Mouse (Mus musculus): ENCODE results near the gene Disp3. TPM values are rescaled to one million over a fixed set of nuclear protein-coding genes. Genes with fewer than 3 reads are reported as not detected.

Gene Disp3
- polyA plus RNA-seq (2015; fragmentation: Nextera tagmentation; extraction: Ambion mirVana): 0.03 TPM in 1 of 2 replicates, not detected in the other

DNA sequence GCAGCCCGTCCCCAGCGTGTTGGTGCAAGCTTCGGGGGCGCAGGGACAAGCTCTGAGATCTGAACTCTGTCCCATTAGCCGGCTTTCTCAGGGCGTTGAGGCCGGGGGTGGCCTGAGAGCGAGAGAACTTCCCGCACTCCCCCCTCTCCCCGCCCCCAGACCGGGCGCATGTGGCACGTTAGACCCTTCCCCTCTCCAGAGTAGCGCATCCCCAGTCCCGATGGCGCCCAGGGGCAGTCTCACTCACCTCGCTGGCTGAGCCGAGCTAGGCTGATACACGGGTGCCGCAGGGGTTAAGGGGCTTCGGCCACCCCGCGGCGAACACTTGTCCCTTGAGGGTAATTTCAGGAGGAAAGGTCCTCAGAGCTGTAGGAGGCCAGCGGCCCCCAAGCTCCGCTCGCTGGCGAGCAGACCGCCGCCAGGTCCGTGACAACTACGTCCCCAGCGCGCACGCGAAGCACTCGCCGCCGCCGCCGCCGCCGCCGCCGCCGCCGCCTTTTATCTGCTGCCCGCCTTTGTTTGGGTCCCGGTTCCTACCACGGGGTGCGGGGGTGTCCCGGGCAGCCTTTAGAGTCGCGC lies at the start of gene Disp3:
TSS of gene Disp3 (minus strand) at position 490 of the 579 bp plus-strand sequence.
- WGBS: under 1% methylated on average over 53 of the region's 54 CpGs
- H3K27ac ChIP-seq (ENCODE audit: low read length): no peak within 1 kb of the TSS
- H3K4me1 ChIP-seq (ENCODE audit: control insufficient read depth, insufficient read depth, low read length): no peaks in the 10 kb centered on the region
- ATAC-seq (replicated peaks; ENCODE audit: extremely low read depth, insufficient read depth, low FRiP score): no peak
- H3K9ac ChIP-seq (ENCODE audit: low read length): no peak within 1 kb of the TSS
- peak within 1 kb of the TSS; percentile 38 for H3K4me3 ChIP-seq (ENCODE audit: low read length)
- peak within 1 kb of the TSS; percentile 56 for H3K4me2 ChIP-seq (ENCODE audit: low read depth, low read length)
- no peaks in the 10 kb centered on the region for H3K9me3 ChIP-seq (replicated peaks; ENCODE audit: control insufficient read depth, low read length)
- no peaks in the 10 kb centered on the region for H3K36me3 ChIP-seq (ENCODE audit: control insufficient read depth, insufficient read depth)
- peaks cover 41% of the 10 kb centered on the region for H3K27me3 ChIP-seq (ENCODE audit: control insufficient read depth, insufficient read depth, low read length)

DNA sequence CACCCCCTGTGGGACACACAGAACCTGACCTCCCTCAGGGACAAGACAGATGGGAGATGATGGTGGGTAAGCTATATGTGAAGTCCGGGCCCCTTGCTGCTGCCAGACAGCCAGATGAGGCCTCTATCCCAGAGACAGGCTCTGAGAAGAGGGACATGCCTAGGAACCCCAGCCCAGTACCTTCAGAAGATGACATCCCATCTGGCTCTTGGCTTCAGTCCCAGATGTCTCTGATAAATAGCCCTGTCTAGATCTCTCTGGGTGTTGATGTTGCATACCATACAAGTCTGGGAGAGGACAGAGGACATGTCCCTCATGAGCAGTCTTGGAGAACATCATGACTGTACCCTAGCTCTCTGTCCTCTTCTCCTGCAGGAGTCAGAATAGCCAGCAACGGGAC lies 42.5 kb upstream of the Disp3 start:
- Histone ChIP-seq H3K4me2 (ENCODE audit: low read depth, low read length) (no peak overlapping the region), H3K27me3 (ENCODE audit: control insufficient read depth, insufficient read depth, low read length) (no peaks in the 10 kb centered on the region), H3K36me3 (ENCODE audit: control insufficient read depth, insufficient read depth) (no peaks in the 10 kb centered on the region), H3K27ac (ENCODE audit: low read length) (no peak overlapping the region), H3K9ac (ENCODE audit: low read length) (no peak overlapping the region), H3K9me3 (replicated peaks; ENCODE audit: control insufficient read depth, low read length) (peaks cover 3% of the 10 kb centered on the region; the same call in 1 of the 2 replicates), H3K4me1 (ENCODE audit: control insufficient read depth, insufficient read depth, low read length) (no peaks in the 10 kb centered on the region), H3K4me3 (ENCODE audit: low read length) (no peak overlapping the region)
- no peak for ATAC-seq (replicated peaks; ENCODE audit: extremely low read depth, insufficient read depth, low FRiP score)
- 77% methylated on average over 2 of the region's 2 CpGs for WGBS

DNA sequence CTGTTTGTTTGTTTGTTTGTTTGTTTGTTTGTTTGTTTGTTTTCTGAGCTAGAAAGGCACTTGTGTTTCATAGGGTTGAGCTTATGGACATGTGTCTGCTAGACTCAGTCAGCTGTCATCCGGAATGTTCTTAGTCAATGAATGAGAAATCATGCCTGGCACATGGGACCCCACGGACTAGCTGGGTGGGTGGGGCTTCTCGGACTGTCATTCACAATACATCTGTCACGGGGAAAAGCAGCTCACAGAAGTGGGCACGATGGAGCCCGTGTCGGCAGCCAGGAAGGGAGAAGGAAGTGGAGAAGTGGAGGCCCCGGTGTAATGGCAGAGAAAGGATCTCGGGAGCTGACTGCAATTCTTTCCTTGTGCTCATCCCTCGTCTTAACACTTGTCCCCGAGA lies 41.7 kb upstream of the Disp3 start:
- H3K9me3 ChIP-seq (replicated peaks; ENCODE audit: control insufficient read depth, low read length): peaks cover 3% of the 10 kb centered on the region; the same call in 1 of the 2 replicates
- ATAC-seq (replicated peaks; ENCODE audit: extremely low read depth, insufficient read depth, low FRiP score): no peak
- H3K36me3 ChIP-seq (ENCODE audit: control insufficient read depth, insufficient read depth): no peaks in the 10 kb centered on the region
- WGBS: 43% methylated on average over 11 of the region's 11 CpGs
- H3K4me3 ChIP-seq (ENCODE audit: low read length): no peak overlapping the region
- no peaks in the 10 kb centered on the region for H3K27me3 ChIP-seq (ENCODE audit: control insufficient read depth, insufficient read depth, low read length)
- no peak overlapping the region for H3K4me2 ChIP-seq (ENCODE audit: low read depth, low read length)
- H3K9ac ChIP-seq (ENCODE audit: low read length): no peak overlapping the region
- H3K27ac ChIP-seq (ENCODE audit: low read length): no peak overlapping the region
- H3K4me1 ChIP-seq (ENCODE audit: control insufficient read depth, insufficient read depth, low read length): no peaks in the 10 kb centered on the region

DNA sequence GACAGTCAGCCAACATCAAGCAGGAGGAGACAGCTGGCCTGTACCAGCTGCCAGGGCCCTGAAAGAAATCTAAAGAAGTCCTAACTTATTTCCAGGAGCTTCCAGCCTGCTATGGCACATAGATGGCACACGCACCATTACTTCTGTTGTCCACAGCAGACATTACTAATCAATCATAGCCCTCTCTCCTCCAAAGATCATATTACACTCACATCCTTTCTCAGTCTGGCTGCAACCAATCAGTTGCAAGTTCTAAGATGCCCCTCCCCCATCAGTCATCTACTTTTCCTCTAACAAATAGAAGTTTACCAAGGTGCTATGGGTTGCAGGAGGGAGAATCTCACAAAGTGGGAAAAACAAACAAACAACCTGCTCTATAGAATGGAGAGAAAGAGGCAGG lies 40.5 kb upstream of the Disp3 start:
- no peak for ATAC-seq (replicated peaks; ENCODE audit: extremely low read depth, insufficient read depth, low FRiP score)
- H3K4me1 ChIP-seq (ENCODE audit: control insufficient read depth, insufficient read depth, low read length): no peaks in the 10 kb centered on the region
- no peak overlapping the region for H3K27ac ChIP-seq (ENCODE audit: low read length)
- H3K9me3 ChIP-seq (replicated peaks; ENCODE audit: control insufficient read depth, low read length): peaks cover 3% of the 10 kb centered on the region; the same call in 1 of the 2 replicates
- no peaks in the 10 kb centered on the region for H3K36me3 ChIP-seq (ENCODE audit: control insufficient read depth, insufficient read depth)
- H3K9ac ChIP-seq (ENCODE audit: low read length): no peak overlapping the region
- H3K4me2 ChIP-seq (ENCODE audit: low read depth, low read length): no peak overlapping the region
- WGBS: 67% methylated on average over 1 of the region's 1 CpGs
- H3K27me3 ChIP-seq (ENCODE audit: control insufficient read depth, insufficient read depth, low read length): no peaks in the 10 kb centered on the region
- H3K4me3 ChIP-seq (ENCODE audit: low read length): no peak overlapping the region

DNA sequence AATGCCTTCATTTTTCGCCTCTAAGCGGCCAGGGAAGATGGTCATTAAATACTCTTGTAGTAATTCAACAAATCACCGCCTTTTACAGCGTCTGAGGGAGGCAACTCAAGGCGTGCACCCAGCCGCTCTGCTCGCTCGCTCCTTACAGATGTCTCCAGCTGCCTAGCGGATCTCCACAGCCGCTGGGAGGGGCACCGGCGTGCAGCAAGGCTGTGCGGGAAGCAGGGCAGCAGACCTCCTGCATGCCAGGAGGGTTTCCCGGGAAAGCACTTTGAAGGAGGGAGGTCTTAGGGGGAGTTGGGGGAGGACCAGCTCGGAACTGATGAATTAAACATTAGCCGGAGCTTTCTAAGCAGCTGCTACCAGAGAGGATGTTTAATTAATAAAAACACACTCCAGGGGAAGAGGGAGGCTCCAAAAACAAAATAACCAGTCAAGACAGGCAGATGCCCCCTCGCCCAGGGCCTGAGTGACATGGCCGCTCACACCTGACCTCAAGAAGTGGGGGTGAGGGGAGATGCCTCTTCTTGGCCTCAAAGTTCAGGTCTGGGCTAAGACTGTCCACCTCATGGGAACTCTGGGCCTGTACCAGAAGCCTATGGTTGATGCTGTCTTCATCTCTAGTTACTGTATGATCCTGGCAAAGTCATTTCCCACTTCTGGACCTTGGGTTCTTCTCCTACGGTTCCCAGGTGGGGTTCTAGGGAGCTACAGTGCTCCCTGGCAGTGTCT lies 39.7 kb upstream of the Disp3 start:
- no peak overlapping the region for H3K4me3 ChIP-seq (ENCODE audit: low read length)
- peaks cover 3% of the 10 kb centered on the region; the same call in 1 of the 2 replicates for H3K9me3 ChIP-seq (replicated peaks; ENCODE audit: control insufficient read depth, low read length)
- ATAC-seq (replicated peaks; ENCODE audit: extremely low read depth, insufficient read depth, low FRiP score): no peak
- 16% methylated on average over 19 of the region's 19 CpGs for WGBS
- H3K36me3 ChIP-seq (ENCODE audit: control insufficient read depth, insufficient read depth): no peaks in the 10 kb centered on the region
- H3K27ac ChIP-seq (ENCODE audit: low read length): no peak overlapping the region
- H3K27me3 ChIP-seq (ENCODE audit: control insufficient read depth, insufficient read depth, low read length): peaks cover under 1% of the 10 kb centered on the region; the same call in 1 of the 2 replicates
- H3K4me1 ChIP-seq (ENCODE audit: control insufficient read depth, insufficient read depth, low read length): no peaks in the 10 kb centered on the region
- no peak overlapping the region for H3K4me2 ChIP-seq (ENCODE audit: low read depth, low read length)
- H3K9ac ChIP-seq (ENCODE audit: low read length): no peak overlapping the region

DNA sequence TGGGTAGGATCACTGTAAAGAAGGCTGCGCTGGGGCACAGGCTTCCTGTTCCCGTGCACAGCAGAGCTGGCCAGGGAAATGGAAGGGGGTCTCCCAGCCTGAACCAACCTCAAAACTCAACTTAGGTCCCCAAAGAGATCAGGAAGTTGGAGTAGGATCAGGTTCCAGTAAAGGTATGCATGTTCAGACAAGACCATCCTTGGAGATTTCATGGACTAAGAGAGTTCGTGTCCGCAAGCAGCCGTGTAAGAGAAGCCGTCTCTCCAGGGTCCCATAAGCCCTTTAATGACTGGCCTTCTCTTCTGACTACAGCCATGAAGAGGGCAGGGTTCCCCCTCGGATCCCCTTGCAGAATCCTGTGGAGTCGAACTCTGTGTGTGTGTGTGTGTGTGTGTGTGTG lies 39.0 kb upstream of the Disp3 start:
- no peaks in the 10 kb centered on the region for H3K4me1 ChIP-seq (ENCODE audit: control insufficient read depth, insufficient read depth, low read length)
- H3K4me3 ChIP-seq (ENCODE audit: low read length): no peak overlapping the region
- H3K36me3 ChIP-seq (ENCODE audit: control insufficient read depth, insufficient read depth): no peaks in the 10 kb centered on the region
- H3K27ac ChIP-seq (ENCODE audit: low read length): no peak overlapping the region
- peaks cover 6% of the 10 kb centered on the region; the same call in 1 of the 2 replicates for H3K27me3 ChIP-seq (ENCODE audit: control insufficient read depth, insufficient read depth, low read length)
- no peak overlapping the region for H3K4me2 ChIP-seq (ENCODE audit: low read depth, low read length)
- WGBS: 59% methylated on average over 8 of the region's 8 CpGs
- peaks cover 3% of the 10 kb centered on the region; the same call in 1 of the 2 replicates for H3K9me3 ChIP-seq (replicated peaks; ENCODE audit: control insufficient read depth, low read length)
- no peak overlapping the region for H3K9ac ChIP-seq (ENCODE audit: low read length)
- no peak for ATAC-seq (replicated peaks; ENCODE audit: extremely low read depth, insufficient read depth, low FRiP score)

DNA sequence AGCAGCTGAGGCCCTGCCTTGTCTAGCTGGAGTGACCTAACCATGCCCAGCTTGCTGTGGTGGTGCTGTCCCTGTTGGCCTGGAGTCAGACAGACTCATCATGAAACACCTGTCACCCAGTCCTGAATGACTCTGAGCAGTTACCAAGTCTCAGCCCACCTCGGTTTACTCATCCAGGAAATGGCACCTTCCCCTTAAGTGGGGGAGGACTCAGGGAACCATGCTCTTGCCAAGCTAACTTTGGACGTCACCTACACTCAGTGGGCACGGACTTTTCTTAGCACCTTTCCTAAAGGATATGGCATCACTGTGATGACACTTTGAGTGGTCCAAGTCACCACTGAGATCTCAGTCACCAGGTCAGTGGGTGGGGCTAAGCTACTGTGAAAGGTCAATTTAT lies 38.2 kb upstream of the Disp3 start:
- no peak for ATAC-seq (replicated peaks; ENCODE audit: extremely low read depth, insufficient read depth, low FRiP score)
- H3K27me3 ChIP-seq (ENCODE audit: control insufficient read depth, insufficient read depth, low read length): peaks cover 6% of the 10 kb centered on the region; the same call in 1 of the 2 replicates
- H3K4me3 ChIP-seq (ENCODE audit: low read length): no peak overlapping the region
- no peak overlapping the region for H3K9ac ChIP-seq (ENCODE audit: low read length)
- no peak overlapping the region for H3K27ac ChIP-seq (ENCODE audit: low read length)
- H3K4me1 ChIP-seq (ENCODE audit: control insufficient read depth, insufficient read depth, low read length): no peaks in the 10 kb centered on the region
- no peak overlapping the region for H3K4me2 ChIP-seq (ENCODE audit: low read depth, low read length)
- peaks cover 3% of the 10 kb centered on the region; the same call in 1 of the 2 replicates for H3K9me3 ChIP-seq (replicated peaks; ENCODE audit: control insufficient read depth, low read length)
- WGBS: 80% methylated on average over 3 of the region's 3 CpGs
- no peaks in the 10 kb centered on the region for H3K36me3 ChIP-seq (ENCODE audit: control insufficient read depth, insufficient read depth)

DNA sequence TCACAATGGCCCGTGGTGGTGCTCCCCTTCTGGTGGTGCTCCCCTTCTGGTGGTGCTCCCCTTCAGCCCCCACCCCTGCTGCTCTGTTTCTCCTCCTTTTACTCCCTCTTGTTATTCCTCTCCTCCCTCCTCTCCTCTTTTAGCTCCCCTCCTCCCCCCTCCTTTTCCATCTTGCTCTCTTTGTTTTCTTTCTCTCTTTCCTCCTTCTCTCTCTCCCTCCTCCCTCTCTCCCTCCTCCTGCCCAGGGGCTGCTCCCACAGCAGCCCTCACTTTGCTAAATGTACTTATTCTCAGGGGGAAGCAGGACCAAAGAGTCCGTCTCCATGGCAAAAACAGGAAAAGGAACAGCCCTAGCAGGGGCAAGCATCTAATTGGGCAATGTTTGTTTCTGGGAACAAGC lies 37.3 kb upstream of the Disp3 start:
- Histone ChIP-seq H3K27ac (ENCODE audit: low read length) (no peak overlapping the region), H3K4me2 (ENCODE audit: low read depth, low read length) (no peak overlapping the region), H3K4me1 (ENCODE audit: control insufficient read depth, insufficient read depth, low read length) (no peaks in the 10 kb centered on the region), H3K27me3 (ENCODE audit: control insufficient read depth, insufficient read depth, low read length) (peaks cover 6% of the 10 kb centered on the region; the same call in 1 of the 2 replicates), H3K36me3 (ENCODE audit: control insufficient read depth, insufficient read depth) (no peaks in the 10 kb centered on the region), H3K9ac (ENCODE audit: low read length) (no peak overlapping the region), H3K9me3 (replicated peaks; ENCODE audit: control insufficient read depth, low read length) (peaks cover 3% of the 10 kb centered on the region; the same call in 1 of the 2 replicates), H3K4me3 (ENCODE audit: low read length) (no peak overlapping the region)
- WGBS: 12% methylated on average over 2 of the region's 2 CpGs
- no peak for ATAC-seq (replicated peaks; ENCODE audit: extremely low read depth, insufficient read depth, low FRiP score)

DNA sequence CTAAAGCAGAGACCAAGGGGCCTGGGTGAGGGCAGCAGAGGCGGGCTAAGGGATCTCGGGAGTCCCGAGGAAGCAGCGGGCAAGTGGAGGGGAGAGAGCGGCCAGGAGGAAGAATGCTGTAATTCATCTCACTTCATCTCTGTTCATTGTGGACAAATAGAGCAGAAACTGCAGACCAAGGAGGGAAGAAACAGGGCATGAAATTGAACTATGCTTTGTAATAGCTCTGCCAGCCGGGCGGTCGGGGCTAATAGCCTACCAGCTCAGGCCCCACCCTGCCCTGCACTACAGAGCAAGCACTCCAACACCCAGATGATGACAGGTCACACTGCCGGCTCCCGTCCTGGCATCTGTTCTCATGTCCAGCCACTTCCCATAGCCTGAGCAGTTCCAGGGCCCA lies 34.4 kb upstream of the Disp3 start:
- no peak for ATAC-seq (replicated peaks; ENCODE audit: extremely low read depth, insufficient read depth, low FRiP score)
- H3K9ac ChIP-seq (ENCODE audit: low read length): no peak overlapping the region
- no peaks in the 10 kb centered on the region for H3K4me1 ChIP-seq (ENCODE audit: control insufficient read depth, insufficient read depth, low read length)
- H3K36me3 ChIP-seq (ENCODE audit: control insufficient read depth, insufficient read depth): no peaks in the 10 kb centered on the region
- H3K27ac ChIP-seq (ENCODE audit: low read length): no peak overlapping the region
- no peak overlapping the region for H3K4me2 ChIP-seq (ENCODE audit: low read depth, low read length)
- H3K27me3 ChIP-seq (ENCODE audit: control insufficient read depth, insufficient read depth, low read length): peaks cover 6% of the 10 kb centered on the region; the same call in 1 of the 2 replicates
- peaks cover 3% of the 10 kb centered on the region; the same call in 1 of the 2 replicates for H3K9me3 ChIP-seq (replicated peaks; ENCODE audit: control insufficient read depth, low read length)
- H3K4me3 ChIP-seq (ENCODE audit: low read length): no peak overlapping the region
- 35% methylated on average over 10 of the region's 10 CpGs for WGBS
